Mouse (Mus musculus): Measurements from ENCODE around the gene Slc8a2.

DNA sequence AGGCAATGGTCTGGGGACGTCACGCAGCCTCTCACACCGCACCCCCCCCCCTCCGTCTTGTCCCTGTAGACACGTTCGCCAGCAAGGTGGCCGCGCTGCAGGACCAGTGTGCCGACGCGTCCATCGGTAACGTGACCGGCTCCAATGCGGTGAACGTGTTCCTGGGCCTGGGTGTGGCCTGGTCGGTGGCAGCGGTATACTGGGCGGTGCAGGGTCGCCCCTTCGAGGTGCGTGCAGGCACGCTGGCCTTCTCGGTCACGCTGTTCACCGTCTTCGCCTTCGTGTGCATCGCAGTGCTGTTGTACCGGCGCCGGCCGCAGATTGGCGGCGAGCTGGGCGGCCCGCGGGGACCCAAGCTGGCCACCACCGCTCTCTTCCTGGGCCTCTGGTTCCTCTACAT is 29.1 kb downstream of the Slc8a2 start:
- no peak for TF ChIP-seq POLR2A (IDR thresholded peaks at IDR 0.05; ENCODE audit: low read depth, low read length)
- no peak for TF ChIP-seq CTCF (IDR thresholded peaks at IDR 0.05; ENCODE audit: extremely low read depth, insufficient read depth, insufficient read length, insufficient replicate concordance)
